Mouse (Mus musculus) heart, postnatal 0 days (tissue): ENCODE measurements around the gene Dlk1. TPM values are rescaled to one million over a fixed set of nuclear protein-coding genes. Genes with fewer than 3 reads are reported as not detected.
"Not testable (repeated sequence)": the region's sequence is repeated elsewhere in the genome, so short reads cannot be mapped to it uniquely, and the experiment has no call there.

Experiments used
- ATAC-seq: fragments of 200-750 bp; cut with Nextera tagmentation; 2 replicates; pipeline ENCODE4 v1.8.0; 2017; ENCODE audit warnings: low read depth, moderate number of reproducible peaks, moderate library complexity; ENCODE audit not compliant: insufficient read depth
- DNase-seq: peaks from one replicate; pipeline ENCODE4 v3.0.0-alpha.2; 2016; ENCODE audit warnings: low spot score
- H3K27ac ChIP-seq: fragments of 300-500 bp; sonication (generic); 2 replicates; pipeline ENCODE4 v1.5.1; 2014; ENCODE audit warnings: low read depth, mild to moderate bottlenecking
- H3K27me3 ChIP-seq: fragments of 300-500 bp; sonication (generic); 2 replicates; pipeline ENCODE4 v1.6.1; 2014; ENCODE audit warnings: low read length, mixed read lengths; ENCODE audit not compliant: control insufficient read depth, insufficient read depth
- H3K36me3 ChIP-seq: fragments of 300-500 bp; sonication (generic); replicated peaks from 2 replicates; pipeline ENCODE4 v1.6.1; 2014; ENCODE audit warnings: low read length, mixed read lengths; ENCODE audit not compliant: control insufficient read depth, insufficient read depth
- H3K4me1 ChIP-seq: fragments of 300-500 bp; sonication (generic); 2 replicates; pipeline ENCODE4 v1.6.1; 2014; ENCODE audit warnings: antibody characterized with exemption; ENCODE audit not compliant: control insufficient read depth, insufficient read depth
- H3K4me2 ChIP-seq: fragments of 300-500 bp; sonication (generic); 2 replicates; pipeline ENCODE4 v1.6.1; 2014; ENCODE audit warnings: low read depth, mild to moderate bottlenecking, low read length, moderate library complexity
- H3K4me3 ChIP-seq: fragments of 300-500 bp; sonication (generic); 2 replicates; pipeline ENCODE4 v1.5.1; 2014; ENCODE audit warnings: low read depth, low read length
- H3K9ac ChIP-seq: fragments of 300-500 bp; sonication (generic); replicated peaks from 2 replicates; pipeline ENCODE4 v1.6.1; 2014; ENCODE audit warnings: low read depth, low read length, mixed read lengths
- H3K9me3 ChIP-seq: fragments of 300-500 bp; sonication (generic); replicated peaks from 2 replicates; pipeline ENCODE4 v1.6.1; 2016; ENCODE audit warnings: low read length; ENCODE audit not compliant: control insufficient read depth
- CTCF ChIP-seq: IDR thresholded peaks from 2 replicates; pipeline ENCODE4 v1.5.1; 2016; ENCODE audit warnings: antibody characterized with exemption, control low read depth, low read depth
- EP300 ChIP-seq: IDR thresholded peaks from 2 replicates; pipeline ENCODE4 v1.6.1; 2016; ENCODE audit warnings: antibody characterized with exemption, low read depth
- WGBS: fragments of 180-500 bp; shearing (Covaris S2); extraction: QIAGEN DNeasy Blood & Tissue Kit; methylation state at CpG from one replicate; pipeline ENCODE4 v1.1.7; 2014; 5-methylcytosine and 5-hydroxymethylcytosine counted together
- polyA plus RNA-seq: library from polyadenylated mRNA; unstranded; fragments of >200 nt; fragmentation: Nextera tagmentation; extraction: Ambion mirVana; gene quantifications from 2 replicates; pipeline ENCODE4 v1.2.1, GENCODE M21; 2015
- total RNA-seq: library from RNA; depleted of rRNA; stranded (reverse); fragments of >200 nt; gene quantifications from 2 replicates; pipeline ENCODE4 v1.2.3, GENCODE M21; 2014; ENCODE audit warnings: low replicate concordance

Gene Dlk1
- total and polyA plus RNA-seq, 2 experiments from 2014 or later = 45.0 to 55.1 TPM

GRCm38 (mm10) chr12:109475501-109475900, 22.9 kb downstream of the Dlk1 start:
- no peak overlapping the region for H3K4me2 ChIP-seq
- 63% methylated on average over 4 of the region's 4 CpGs for WGBS
- TF ChIP-seq EP300 = no peak
- TF ChIP-seq CTCF = no peak

GRCm38 (mm10) chr12:109486525-109486924, 33.9 kb downstream of the Dlk1 start:
- not testable (repeated sequence) for H3K36me3 ChIP-seq, ATAC-seq, H3K4me3 ChIP-seq, H3K27me3 ChIP-seq, H3K9me3 ChIP-seq, H3K9ac ChIP-seq, DNase-seq, H3K4me1 ChIP-seq, H3K27ac ChIP-seq, H3K4me2 ChIP-seq
- 47% methylated on average over 1 of the region's 1 CpGs for WGBS

More at GRCm38 (mm10) chr12:109475501-109475900, 22.9 kb downstream of the Dlk1 start:
- no peaks in the 10 kb centered on the region for H3K9me3 ChIP-seq
- DNase-seq = no peak
- no peak for ATAC-seq
- H3K4me3 ChIP-seq = no peak overlapping the region
- no peaks in the 10 kb centered on the region for H3K4me1 ChIP-seq
- H3K27ac ChIP-seq = no peak overlapping the region
- no peaks in the 10 kb centered on the region for H3K36me3 ChIP-seq
- no peak overlapping the region for H3K9ac ChIP-seq
- H3K27me3 ChIP-seq = no peaks in the 10 kb centered on the region

GRCm38 (mm10) chr12:109491701-109492100, 39.1 kb downstream of the Dlk1 start:
- no peak for DNase-seq
- H3K9me3 ChIP-seq = no peaks in the 10 kb centered on the region
- H3K4me3 ChIP-seq = no peak overlapping the region
- no peaks in the 10 kb centered on the region for H3K4me1 ChIP-seq
- WGBS = 64% methylated on average over 3 of the region's 3 CpGs
- no peak overlapping the region for H3K4me2 ChIP-seq
- TF ChIP-seq CTCF = no peak
- no peak for TF ChIP-seq EP300
- no peak overlapping the region for H3K9ac ChIP-seq
- no peaks in the 10 kb centered on the region for H3K36me3 ChIP-seq
- no peak for ATAC-seq
- H3K27me3 ChIP-seq = no peaks in the 10 kb centered on the region
- H3K27ac ChIP-seq = no peak overlapping the region

- Histone ChIP-seq H3K27ac (no peak overlapping the region), H3K27me3 (no peaks in the 10 kb centered on the region), H3K9ac (no peak overlapping the region), H3K4me2 (no peak overlapping the region), H3K36me3 (no peaks in the 10 kb centered on the region), H3K4me1 (no peaks in the 10 kb centered on the region), H3K4me3 (no peak overlapping the region), H3K9me3 (no peaks in the 10 kb centered on the region)
- no peak for DNase-seq
- no peak for TF ChIP-seq EP300
- no peak for TF ChIP-seq CTCF
- ATAC-seq = no peak
- WGBS = 93% methylated on average over 9 of the region's 9 CpGs
Observed at GRCm38 (mm10) chr12:109493381-109493780, 40.8 kb downstream of the Dlk1 start.

- TF ChIP-seq EP300 (no peak), CTCF (no peak)
- no peak overlapping the region for H3K27ac ChIP-seq
- DNase-seq = no peak
- no peak overlapping the region for H3K4me3 ChIP-seq
- 78% methylated on average over 20 of the region's 20 CpGs for WGBS
- no peak for ATAC-seq
- no peaks in the 10 kb centered on the region for H3K36me3 ChIP-seq
- H3K4me2 ChIP-seq = no peak overlapping the region
- H3K9ac ChIP-seq = no peak overlapping the region
- H3K4me1 ChIP-seq = no peaks in the 10 kb centered on the region
- H3K27me3 ChIP-seq = no peaks in the 10 kb centered on the region
- H3K9me3 ChIP-seq = no peaks in the 10 kb centered on the region
Observed at GRCm38 (mm10) chr12:109495016-109495644, 42.5 kb downstream of the Dlk1 start.

- ATAC-seq = no peak
- no peak overlapping the region for H3K27ac ChIP-seq
Observed at GRCm38 (mm10) chr12:109496397-109496796, 43.8 kb downstream of the Dlk1 start.

More at GRCm38 (mm10) chr12:109496397-109496796, 43.8 kb downstream of the Dlk1 start:
- Histone ChIP-seq H3K4me1 (no peaks in the 10 kb centered on the region), H3K4me2 (no peak overlapping the region), H3K36me3 (no peaks in the 10 kb centered on the region), H3K4me3 (no peak overlapping the region), H3K9ac (no peak overlapping the region), H3K27me3 (no peaks in the 10 kb centered on the region), H3K9me3 (no peaks in the 10 kb centered on the region)
- DNase-seq = no peak
- 72% methylated on average over 6 of the region's 6 CpGs for WGBS
- TF ChIP-seq EP300 (no peak), CTCF (no peak)
